Mouse (Mus musculus) MEL (cell line): ENCODE measurements around the gene Syt11. TPM values are rescaled to one million over a fixed set of nuclear protein-coding genes. Genes with fewer than 3 reads are reported as not detected.

Experiments used
- polyA plus RNA-seq, 2 experiments: library from polyadenylated mRNA; stranded (reverse) in 1 of 2; unstranded in 1 of 2; fragments of >175 nt in 1 of 2; fragments of >200 nt in 1 of 2; gene quantifications; 2 replicates each; pipeline versions ENCODE4 v1.2.1 to v1.2.4; 2012; ENCODE audit warnings: low replicate concordance in 2 of 2, low read depth in 1 of 2; ENCODE audit not compliant: insufficient read length in 2 of 2, insufficient read depth in 1 of 2, missing spikeins in 1 of 2
- total RNA-seq: library from RNA; depleted of rRNA; stranded (reverse); fragments of 300-350 nt; gene quantifications from 2 replicates; pipeline ENCODE4 v1.2.3, GENCODE M21; 2012; rRNA removed

Syt11 gene
- total and polyA plus RNA-seq, 3 experiments, result 0.19 to 1.4 TPM; not detected in 1

Other genes starting within 250 kb of the Syt11 start
- gene Mex3a, start 242.8 kb downstream of the Syt11 start, total RNA-seq, result 4.3 and 5.5 TPM in 2 replicates
- 10 to 100 TPM in 1 of 2 experiments, not detected in 1; 10.1 TPM for gene Mex3a, start 242.8 kb downstream of the Syt11 start, polyA plus RNA-seq
- gene Rab25, start 226.9 kb downstream of the Syt11 start, total RNA-seq, result 0.75 and 0.96 TPM in 2 replicates
- gene Rab25, start 226.9 kb downstream of the Syt11 start, polyA plus RNA-seq, result 1 to 10 TPM in 1 of 2 experiments, not detected in 1; 1.9 TPM
- gene Lamtor2, start 222.1 kb downstream of the Syt11 start, total RNA-seq, result 125 and 127 TPM in 2 replicates
- gene Lamtor2, start 222.1 kb downstream of the Syt11 start, polyA plus RNA-seq, result 100 to 1,000 TPM in 1 of 2 experiments, not detected in 1; 188 TPM
- 73.0 and 83.0 TPM in 2 replicates for gene Ubqln4, start 221.4 kb downstream of the Syt11 start, total RNA-seq
- 100 to 1,000 TPM in 1 of 2 experiments, 10 to 100 TPM in 1; 43.6 to 171 TPM for gene Ubqln4, start 221.4 kb downstream of the Syt11 start, polyA plus RNA-seq
- 500 and 594 TPM in 2 replicates for gene Ssr2, start 199.3 kb downstream of the Syt11 start, total RNA-seq
- 100 to 1,000 TPM; 176 to 706 TPM for gene Ssr2, start 199.3 kb downstream of the Syt11 start, polyA plus RNA-seq
- gene Arhgef2, start 169.2 kb downstream of the Syt11 start, total RNA-seq, result 113 and 131 TPM in 2 replicates
- gene Arhgef2, start 169.2 kb downstream of the Syt11 start, polyA plus RNA-seq, result 100 to 1,000 TPM in 1 of 2 experiments, not detected in 1; 183 TPM
- gene Rxfp4, start 122.0 kb downstream of the Syt11 start, total RNA-seq, result 0.08 TPM in 1 of 2 replicates, not detected in the other
- gene Rxfp4, start 122.0 kb downstream of the Syt11 start, polyA plus RNA-seq, result under 1 TPM in 1 of 2 experiments, not detected in 1; 0.06 TPM
- 43.4 and 47.4 TPM in 2 replicates for gene Khdc4, start 89.4 kb downstream of the Syt11 start, total RNA-seq
- gene Khdc4, start 89.4 kb downstream of the Syt11 start, polyA plus RNA-seq, result 10 to 100 TPM in 1 of 2 experiments, not detected in 1; 71.0 TPM
- gene Rit1, start 58.3 kb downstream of the Syt11 start, total RNA-seq, result 28.7 and 38.6 TPM in 2 replicates
- gene Rit1, start 58.3 kb downstream of the Syt11 start, polyA plus RNA-seq, result 10 to 100 TPM in 1 of 2 experiments, not detected in 1; 34.1 TPM
- gene Gon4l, start 60.1 kb upstream of the Syt11 start, total RNA-seq, result 34.3 and 35.0 TPM in 2 replicates
- 10 to 100 TPM; 33.8 to 52.2 TPM for gene Gon4l, start 60.1 kb upstream of the Syt11 start, polyA plus RNA-seq
- gene Msto1, start 138.8 kb upstream of the Syt11 start, total RNA-seq, result 70.6 and 82.6 TPM in 2 replicates
- 100 to 1,000 TPM in 1 of 2 experiments, not detected in 1; 101 TPM for gene Msto1, start 138.8 kb upstream of the Syt11 start, polyA plus RNA-seq
- gene Ash1l, start 175.5 kb upstream of the Syt11 start, total RNA-seq, result 9.6 and 10.3 TPM in 2 replicates
- gene Ash1l, start 175.5 kb upstream of the Syt11 start, polyA plus RNA-seq, result 10 to 100 TPM; 12.8 to 22.2 TPM
- gene Dap3, start 176.0 kb upstream of the Syt11 start, total RNA-seq, result 192 and 247 TPM in 2 replicates
- 100 to 1,000 TPM in 1 of 2 experiments, not detected in 1; 293 TPM for gene Dap3, start 176.0 kb upstream of the Syt11 start, polyA plus RNA-seq